Mouse (Mus musculus): ENCODE data around the gene Kremen2.

GRCm38 (mm10) chr17:23737493-23738445, 7.9 kb downstream of the Kremen2 start:
- TF ChIP-seq CTCF (IDR thresholded peaks at IDR 0.05; ENCODE audit: low read depth, low read length) (no peak), POLR2A (IDR thresholded peaks at IDR 0.05; ENCODE audit: borderline replicate concordance, low read depth, low read length) (no peak)
